Mouse (Mus musculus) ES-Bruce4 (cell line): ENCODE results near the gene Rpl18. TPM values are rescaled to one million over a fixed set of nuclear protein-coding genes. Genes with fewer than 3 reads are reported as not detected.

ENCODE experiments used
- H3K27ac ChIP-seq: 2 replicates; pipeline ENCODE4 v1.5.1; 2012; ENCODE audit warnings: low read length, inconsistent platforms; ENCODE audit not compliant: insufficient read depth
- H3K27me3 ChIP-seq: 2 replicates; pipeline ENCODE4 v1.6.1; 2012; ENCODE audit warnings: mild to moderate bottlenecking, low read length, inconsistent platforms; ENCODE audit not compliant: control insufficient read depth, poor library complexity, insufficient read depth, severe bottlenecking
- H3K36me3 ChIP-seq: 2 replicates; pipeline ENCODE4 v1.6.1; 2012; ENCODE audit warnings: inconsistent platforms, mild to moderate bottlenecking, low read length, moderate library complexity; ENCODE audit not compliant: control insufficient read depth, poor library complexity, insufficient read depth, severe bottlenecking
- H3K4me1 ChIP-seq: one replicate; pipeline ENCODE4 v1.8.1; 2011; ENCODE audit warnings: low read length; ENCODE audit not compliant: control insufficient read depth, insufficient read depth
- H3K4me3 ChIP-seq: 2 replicates; pipeline ENCODE4 v1.5.1; 2011; ENCODE audit warnings: low read depth, mild to moderate bottlenecking, low read length
- H3K9ac ChIP-seq: 2 replicates; pipeline ENCODE4 v1.6.1; 2012; ENCODE audit warnings: low read depth, mild to moderate bottlenecking, inconsistent platforms; ENCODE audit not compliant: poor library complexity, severe bottlenecking
- H3K9me3 ChIP-seq: replicated peaks from 2 replicates; pipeline ENCODE4 v1.6.1; 2012; ENCODE audit warnings: mild to moderate bottlenecking, low read length, inconsistent platforms; ENCODE audit not compliant: control insufficient read depth, poor library complexity, insufficient read depth, severe bottlenecking
- CTCF ChIP-seq: IDR thresholded peaks from one replicate; pipeline ENCODE4 v1.8.1; 2011; ENCODE audit warnings: low read depth, low read length
- EP300 ChIP-seq: IDR thresholded peaks from 2 replicates; pipeline ENCODE4 v1.6.1; 2011; ENCODE audit warnings: low read depth, low read length; ENCODE audit not compliant: insufficient read depth
- POLR2A ChIP-seq: IDR thresholded peaks from one replicate; pipeline ENCODE4 v1.8.1; 2011; ENCODE audit warnings: low read length; ENCODE audit not compliant: insufficient read depth
- polyA plus RNA-seq: library from polyadenylated mRNA; stranded (reverse); fragments of >200 nt; gene quantifications from 2 replicates; pipeline ENCODE4 v1.2.4, GENCODE M21; 2011; ENCODE audit warnings: low read depth; ENCODE audit not compliant: missing spikeins, insufficient read depth, insufficient read length

The Rpl18 gene
- polyA plus RNA-seq, 1 experiment: 1,593 TPM

DNA sequence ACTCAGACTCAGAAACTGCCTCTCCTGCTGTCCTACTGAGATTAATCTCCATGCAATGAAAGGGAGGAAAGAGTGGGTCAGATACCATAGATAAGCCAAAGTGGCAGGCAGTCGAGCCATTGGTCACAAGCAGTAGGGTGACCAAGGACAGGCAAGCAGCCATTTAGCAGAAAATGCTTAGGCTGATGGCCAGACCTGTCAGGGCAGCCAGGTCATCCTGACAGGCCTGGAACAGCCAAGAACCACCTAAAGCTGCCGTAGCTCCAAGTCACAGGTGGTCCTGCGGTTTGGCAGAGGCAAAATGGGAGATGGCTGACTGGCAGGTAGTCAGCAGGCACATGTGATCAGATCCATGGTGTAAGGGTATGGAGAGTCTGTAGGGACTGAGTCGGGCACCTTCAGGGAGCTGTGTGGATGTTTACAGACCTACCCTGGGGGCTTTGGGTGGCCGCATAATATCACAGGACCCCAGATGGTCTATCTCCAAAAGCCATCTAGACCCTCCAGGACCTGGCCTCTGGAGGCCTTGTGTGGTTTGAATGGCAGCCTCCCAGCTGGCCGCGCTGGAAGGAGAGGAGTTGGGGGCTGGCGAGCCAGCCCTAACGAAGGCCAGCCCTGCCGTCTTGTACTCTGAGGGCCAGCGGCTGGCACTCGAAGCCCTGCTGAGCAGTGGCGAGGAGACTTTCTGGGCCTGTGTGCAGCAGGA is 6.5 kb downstream of the Rpl18 start:
- H3K4me1 ChIP-seq: no peaks in the 10 kb centered on the region
- H3K27ac ChIP-seq: no peak overlapping the region
- no peak overlapping the region for H3K9ac ChIP-seq
- no peak overlapping the region for H3K4me3 ChIP-seq
- TF ChIP-seq POLR2A (no peak), EP300 (no peak), CTCF (no peak)
- peaks cover 32% of the 10 kb centered on the region for H3K36me3 ChIP-seq
- no peaks in the 10 kb centered on the region for H3K27me3 ChIP-seq
- no peaks in the 10 kb centered on the region for H3K9me3 ChIP-seq

DNA sequence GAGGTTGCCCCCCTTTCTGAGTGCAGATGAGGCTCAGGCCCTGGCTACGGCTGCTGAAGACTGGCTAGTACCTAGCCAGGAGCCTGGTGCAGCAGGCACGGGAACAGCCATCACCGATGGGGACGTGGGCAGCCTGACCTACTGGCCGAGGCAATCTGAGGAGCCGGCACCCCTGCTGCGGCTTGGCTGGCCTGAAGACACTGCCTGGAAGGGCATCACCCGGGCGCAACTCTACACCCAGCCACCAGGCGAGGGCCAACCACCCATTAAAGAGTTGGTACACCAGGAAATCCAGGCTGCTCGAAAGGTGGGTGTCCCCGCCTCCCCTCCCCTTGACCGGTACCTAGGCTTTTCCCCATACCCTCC is 7.1 kb downstream of the Rpl18 start:
- Histone ChIP-seq H3K27ac (no peak overlapping the region), H3K9ac (no peak overlapping the region), H3K36me3 (peaks cover 32% of the 10 kb centered on the region), H3K4me1 (no peaks in the 10 kb centered on the region), H3K4me3 (no peak overlapping the region), H3K9me3 (no peaks in the 10 kb centered on the region), H3K27me3 (no peaks in the 10 kb centered on the region)
- TF ChIP-seq CTCF: no peak
- TF ChIP-seq EP300: no peak
- TF ChIP-seq POLR2A: no peak

GRCm38 (mm10) chr7:45723301-45723700 is 8.0 kb downstream of the Rpl18 start:
- peaks cover 32% of the 10 kb centered on the region for H3K36me3 ChIP-seq

GRCm38 (mm10) chr7:45723781-45724180 is 8.5 kb downstream of the Rpl18 start:
- no peak for TF ChIP-seq POLR2A
- no peak for TF ChIP-seq CTCF
- TF ChIP-seq EP300: no peak
- no peaks in the 10 kb centered on the region for H3K9me3 ChIP-seq

More at GRCm38 (mm10) chr7:45723301-45723700, 8.0 kb downstream of the Rpl18 start:
- no peak overlapping the region for H3K4me3 ChIP-seq
- no peaks in the 10 kb centered on the region for H3K9me3 ChIP-seq
- H3K9ac ChIP-seq: no peak overlapping the region
- H3K27me3 ChIP-seq: no peaks in the 10 kb centered on the region
- no peaks in the 10 kb centered on the region for H3K4me1 ChIP-seq
- no peak overlapping the region for H3K27ac ChIP-seq
- no peak for TF ChIP-seq POLR2A
- TF ChIP-seq CTCF: no peak
- no peak for TF ChIP-seq EP300

GRCm38 (mm10) chr7:45725151-45725550 is 9.9 kb downstream of the Rpl18 start:
- Histone ChIP-seq H3K4me3 (no peak overlapping the region), H3K4me1 (no peaks in the 10 kb centered on the region), H3K36me3 (peaks cover 16% of the 10 kb centered on the region; the same call in 1 of the 2 replicates), H3K27me3 (no peaks in the 10 kb centered on the region), H3K9ac (no peak overlapping the region), H3K27ac (no peak overlapping the region), H3K9me3 (no peaks in the 10 kb centered on the region)
- TF ChIP-seq CTCF (no peak), POLR2A (no peak), EP300 (no peak)

More at GRCm38 (mm10) chr7:45723781-45724180, 8.5 kb downstream of the Rpl18 start:
- H3K4me3 ChIP-seq: no peak overlapping the region
- H3K4me1 ChIP-seq: no peaks in the 10 kb centered on the region
- no peaks in the 10 kb centered on the region for H3K27me3 ChIP-seq
- H3K9ac ChIP-seq: no peak overlapping the region
- H3K27ac ChIP-seq: no peak overlapping the region
- peaks cover 29% of the 10 kb centered on the region for H3K36me3 ChIP-seq

DNA sequence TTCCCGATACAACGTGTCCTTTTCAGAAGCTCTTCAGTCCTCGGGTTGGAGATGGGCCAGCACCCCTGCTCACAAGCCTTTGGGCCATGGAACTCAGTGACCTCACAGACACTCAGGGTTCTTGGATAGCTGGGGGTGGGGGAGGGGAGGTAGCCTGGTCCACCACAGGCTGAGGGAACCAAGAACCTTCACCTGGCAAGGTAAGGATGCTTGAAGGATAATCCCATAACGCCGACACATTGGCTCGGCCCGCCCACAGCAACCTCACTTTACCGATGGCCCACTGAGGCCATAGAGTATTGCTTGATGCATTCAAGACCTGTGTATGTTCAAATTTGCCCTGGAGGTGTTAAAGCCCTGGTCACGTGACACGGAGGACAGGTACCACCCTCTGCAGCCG is 10.5 kb downstream of the Rpl18 start, which contains the start of gene Spaca4:
Gene Spaca4 (minus strand): TSS at position 101 of the 400 bp plus-strand sequence.
- no peak within 1 kb of the TSS for H3K9ac ChIP-seq
- no peaks in the 10 kb centered on the region for H3K27me3 ChIP-seq
- peaks cover 3% of the 10 kb centered on the region for H3K4me1 ChIP-seq
- H3K27ac ChIP-seq: no peak within 1 kb of the TSS
- H3K4me3 ChIP-seq: no peak within 1 kb of the TSS
- no peaks in the 10 kb centered on the region for H3K9me3 ChIP-seq
- TF ChIP-seq EP300 (no peak), POLR2A (no peak), CTCF (no peak)
- peaks cover 12% of the 10 kb centered on the region; the same call in 1 of the 2 replicates for H3K36me3 ChIP-seq
